Mouse (Mus musculus): ENCODE results near the gene Madcam1. TPM values are rescaled to one million over a fixed set of nuclear protein-coding genes. Genes with fewer than 3 reads are reported as not detected.

Gene Madcam1
- polyA plus RNA-seq, 1 experiment: 22.0 TPM

- no peak overlapping the region for H3K4me3 ChIP-seq (ENCODE audit: extremely low read depth, insufficient read depth, insufficient read length)
- no peak overlapping the region for H3K27ac ChIP-seq (ENCODE audit: insufficient read depth, low read length)
- no peaks in the 10 kb centered on the region for H3K27me3 ChIP-seq (ENCODE audit: control insufficient read depth, insufficient read depth, low read length)
- TF ChIP-seq CTCF (IDR thresholded peaks at IDR 0.05; ENCODE audit: extremely low read depth, insufficient read depth, insufficient read length, insufficient replicate concordance) (no peak), POLR2A (IDR thresholded peaks at IDR 0.05; ENCODE audit: low read depth, low read length) (no peak)
- no peak for DNase-seq (ENCODE audit: low read depth in 1 of 2, low spot score in 2 of 2)
- H3K4me1 ChIP-seq (ENCODE audit: control insufficient read depth, insufficient read depth, insufficient read length): peaks cover 8% of the 10 kb centered on the region; the same call in 1 of the 2 replicates
- H3K36me3 ChIP-seq (ENCODE audit: control insufficient read depth, insufficient read depth, low read length): no peaks in the 10 kb centered on the region
- 78% methylated on average over 9 of the region's 9 CpGs for WGBS
These were observed 2.1 kb downstream of the Madcam1 start for GRCm38 (mm10) chr10:79666493-79666892.

GRCm38 (mm10) chr10:79668076-79668475 is 3.7 kb downstream of the Madcam1 start:
- WGBS: 75% methylated on average over 5 of the region's 5 CpGs
- H3K36me3 ChIP-seq (ENCODE audit: control insufficient read depth, insufficient read depth, low read length): peaks cover 2% of the 10 kb centered on the region; the same call in 1 of the 2 replicates
- H3K4me1 ChIP-seq (ENCODE audit: control insufficient read depth, insufficient read depth, insufficient read length): peaks cover 8% of the 10 kb centered on the region; the same call in 1 of the 2 replicates
- no peaks in the 10 kb centered on the region for H3K27me3 ChIP-seq (ENCODE audit: control insufficient read depth, insufficient read depth, low read length)
- no peak overlapping the region for H3K4me3 ChIP-seq (ENCODE audit: extremely low read depth, insufficient read depth, insufficient read length)
- TF ChIP-seq CTCF (IDR thresholded peaks at IDR 0.05; ENCODE audit: extremely low read depth, insufficient read depth, insufficient read length, insufficient replicate concordance): no peak
- TF ChIP-seq POLR2A (IDR thresholded peaks at IDR 0.05; ENCODE audit: low read depth, low read length): no peak
- no peak for DNase-seq (ENCODE audit: low read depth in 1 of 2, low spot score in 2 of 2)
- H3K27ac ChIP-seq (ENCODE audit: insufficient read depth, low read length): no peak overlapping the region

DNA sequence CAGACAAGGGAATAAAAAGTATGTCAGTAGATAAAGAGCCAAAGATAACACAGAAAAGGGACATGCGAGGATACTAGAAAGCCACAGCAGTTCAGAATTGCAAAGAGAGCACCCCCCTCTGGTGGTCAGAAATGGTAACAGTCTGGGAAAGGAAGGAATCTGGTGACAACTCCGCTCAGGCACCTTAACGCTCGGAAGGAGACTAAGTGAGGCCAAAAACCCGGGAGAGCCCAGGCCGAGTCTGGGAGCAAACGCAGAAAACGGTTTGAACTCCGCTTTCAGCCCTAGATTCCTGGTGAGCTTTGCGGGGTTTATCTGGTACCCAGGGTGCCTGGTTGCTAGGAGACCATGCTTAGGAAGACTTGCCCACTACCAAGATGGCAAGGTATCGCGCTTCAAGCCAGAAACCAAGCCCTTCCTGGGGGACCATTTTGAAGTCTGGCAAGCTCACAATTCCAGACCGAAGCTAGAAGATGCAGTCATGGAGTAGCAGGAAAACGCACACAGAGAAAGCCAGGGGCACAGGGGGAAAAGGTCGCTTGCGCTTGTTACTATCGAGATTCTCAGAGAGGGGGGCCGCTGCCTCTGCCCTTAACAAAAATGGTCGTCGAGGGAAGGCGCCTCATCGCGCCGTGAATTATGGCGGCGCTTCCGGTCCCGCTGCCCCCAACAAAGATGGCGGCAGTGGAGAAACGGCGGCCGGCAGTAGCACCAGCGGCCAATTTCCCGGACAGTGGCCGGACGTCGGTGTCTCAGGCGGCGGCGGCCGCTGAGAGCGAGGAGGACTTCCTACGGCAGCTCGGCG is 4.6 kb downstream of the Madcam1 start, which contains the start of gene Tpgs1:
TSS of gene Tpgs1 (plus strand) at position 599 of the 805 bp plus-strand sequence.
- Histone ChIP-seq H3K27ac (ENCODE audit: insufficient read depth, low read length) (peak within 1 kb of the TSS; percentile 83), H3K27me3 (ENCODE audit: control insufficient read depth, insufficient read depth, low read length) (no peaks in the 10 kb centered on the region), H3K4me3 (ENCODE audit: extremely low read depth, insufficient read depth, insufficient read length) (peak within 1 kb of the TSS; percentile 75), H3K36me3 (ENCODE audit: control insufficient read depth, insufficient read depth, low read length) (peaks cover 2% of the 10 kb centered on the region; the same call in 1 of the 2 replicates), H3K4me1 (ENCODE audit: control insufficient read depth, insufficient read depth, insufficient read length) (peaks cover 8% of the 10 kb centered on the region; the same call in 1 of the 2 replicates)
- peak; percentile 78 to 93 for DNase-seq (ENCODE audit: low read depth in 1 of 2, low spot score in 2 of 2)
- TF ChIP-seq POLR2A (IDR thresholded peaks at IDR 0.05; ENCODE audit: low read depth, low read length) (peak; percentile 20; the same call in 1 of the 2 replicates), CTCF (IDR thresholded peaks at IDR 0.05; ENCODE audit: extremely low read depth, insufficient read depth, insufficient read length, insufficient replicate concordance) (peak; percentile 67; the same call in 1 of the 2 replicates)
- under 1% methylated on average over 45 of the region's 45 CpGs for WGBS

DNA sequence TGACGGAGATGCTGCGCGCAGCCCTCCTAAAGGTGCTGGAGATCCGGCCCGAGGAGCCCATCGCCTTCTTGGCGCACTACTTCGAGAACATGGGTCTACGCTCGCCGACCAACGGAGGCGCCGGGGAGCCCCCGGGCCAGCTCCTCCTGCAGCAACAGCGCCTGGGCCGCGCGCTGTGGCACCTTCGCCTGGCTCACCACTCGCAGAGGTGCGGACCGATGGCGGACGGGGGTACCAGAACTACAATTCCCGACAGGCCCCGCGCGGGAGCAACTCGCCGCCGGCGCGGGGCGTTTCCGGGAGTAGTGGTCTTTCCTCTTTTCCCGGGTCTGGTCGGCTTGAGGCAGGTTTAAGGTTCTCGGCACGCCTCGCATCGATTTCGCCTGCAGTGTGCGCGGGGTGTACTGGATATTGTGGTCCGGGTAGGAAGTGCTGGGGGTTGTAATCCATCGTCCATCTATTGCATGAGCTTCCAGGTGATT is 5.3 kb downstream of the Madcam1 start:
- under 1% methylated on average over 47 of the region's 47 CpGs for WGBS
- no peak for TF ChIP-seq CTCF (IDR thresholded peaks at IDR 0.05; ENCODE audit: extremely low read depth, insufficient read depth, insufficient read length, insufficient replicate concordance)
- no peak for TF ChIP-seq POLR2A (IDR thresholded peaks at IDR 0.05; ENCODE audit: low read depth, low read length)
- Histone ChIP-seq H3K4me3 (ENCODE audit: extremely low read depth, insufficient read depth, insufficient read length) (peak overlapping the region; percentile 75), H3K27me3 (ENCODE audit: control insufficient read depth, insufficient read depth, low read length) (no peaks in the 10 kb centered on the region), H3K4me1 (ENCODE audit: control insufficient read depth, insufficient read depth, insufficient read length) (peaks cover 8% of the 10 kb centered on the region; the same call in 1 of the 2 replicates), H3K36me3 (ENCODE audit: control insufficient read depth, insufficient read depth, low read length) (peaks cover 2% of the 10 kb centered on the region; the same call in 1 of the 2 replicates), H3K27ac (ENCODE audit: insufficient read depth, low read length) (peak overlapping the region; percentile 83)
- peak in 1 of 2 experiments; percentile 78 for DNase-seq (ENCODE audit: low read depth in 1 of 2, low spot score in 2 of 2)

GRCm38 (mm10) chr10:79670071-79670888 is 5.9 kb downstream of the Madcam1 start:
- Histone ChIP-seq H3K36me3 (ENCODE audit: control insufficient read depth, insufficient read depth, low read length) (peaks cover 2% of the 10 kb centered on the region; the same call in 1 of the 2 replicates), H3K27ac (ENCODE audit: insufficient read depth, low read length) (peak overlapping the region; percentile 83; the same call in 1 of the 2 replicates), H3K27me3 (ENCODE audit: control insufficient read depth, insufficient read depth, low read length) (no peaks in the 10 kb centered on the region), H3K4me3 (ENCODE audit: extremely low read depth, insufficient read depth, insufficient read length) (peak overlapping the region; percentile 75), H3K4me1 (ENCODE audit: control insufficient read depth, insufficient read depth, insufficient read length) (peaks cover 8% of the 10 kb centered on the region; the same call in 1 of the 2 replicates)
- DNase-seq (ENCODE audit: low read depth in 1 of 2, low spot score in 2 of 2): no peak
- TF ChIP-seq POLR2A (IDR thresholded peaks at IDR 0.05; ENCODE audit: low read depth, low read length) (no peak), CTCF (IDR thresholded peaks at IDR 0.05; ENCODE audit: extremely low read depth, insufficient read depth, insufficient read length, insufficient replicate concordance) (no peak)
- WGBS: 38% methylated on average over 15 of the region's 15 CpGs

- no peak for DNase-seq (ENCODE audit: low read depth in 1 of 2, low spot score in 2 of 2)
- H3K4me3 ChIP-seq (ENCODE audit: extremely low read depth, insufficient read depth, insufficient read length): no peak overlapping the region
- no peak overlapping the region for H3K27ac ChIP-seq (ENCODE audit: insufficient read depth, low read length)
- no peaks in the 10 kb centered on the region for H3K27me3 ChIP-seq (ENCODE audit: control insufficient read depth, insufficient read depth, low read length)
- peaks cover 6% of the 10 kb centered on the region for H3K36me3 ChIP-seq (ENCODE audit: control insufficient read depth, insufficient read depth, low read length)
- H3K4me1 ChIP-seq (ENCODE audit: control insufficient read depth, insufficient read depth, insufficient read length): peaks cover 8% of the 10 kb centered on the region; the same call in 1 of the 2 replicates
- 72% methylated on average over 6 of the region's 6 CpGs for WGBS
- no peak for TF ChIP-seq POLR2A (IDR thresholded peaks at IDR 0.05; ENCODE audit: low read depth, low read length)
These were observed 7.2 kb downstream of the Madcam1 start for GRCm38 (mm10) chr10:79671396-79672087.

Data from spleen, adult 2 months (tissue).